Comparison of ENCODE assay signal across 8 mouse cellular contexts in genomic region chr2:170147661-170148153, GRCm38 (mm10). TPM values are rescaled to one million over a fixed set of nuclear protein-coding genes. Genes with fewer than 3 reads are reported as not detected.
DNase-seq lines count a peak whose midpoint lies in the region; ATAC-seq lines count a peak whose summit lies in the region.

Zfp217 (minus strand) TSS chr2:170148103.

- peak; percentile 76 for DNase-seq in CD4-positive, CD25-positive, alpha-beta regulatory T cell, adult 2 months (ENCODE audit: low read depth, low spot score)
- peak; percentile 72 for DNase-seq in ZHBTc4 (ENCODE audit: low read depth, low spot score)
- peak; percentile 96 for DNase-seq in heart, adult 11 months
- DNase-seq in kidney, postnatal 10 days = peak; percentile 56
- DNase-seq in layer of hippocampus, postnatal 14 days (ENCODE audit: low spot score in 2 of 2) = no peak
- DNase-seq in cerebellum, adult 18-20 months = no peak
- no peak for DNase-seq in frontal cortex, postnatal 10 days (ENCODE audit: low spot score in 2 of 2)

- peak; percentile 39 for ATAC-seq in megakaryocyte progenitor cell, adult 5-6 weeks (replicated peaks; ENCODE audit: poor library complexity)

RNA-seq across cellular contexts. Expression of gene Zfp217, which starts in this region (rescaled TPM):
- total RNA-seq in megakaryocyte progenitor cell, adult 5-6 weeks (2015) = 23.6 and 30.2 TPM in 2 replicates
- 30.4 and 31.2 TPM in 2 replicates for total RNA-seq in megakaryocyte progenitor cell, adult 5-6 weeks (2017)
- 1 to 10 TPM; 3.0 to 3.1 TPM for total RNA-seq in layer of hippocampus, postnatal 14 days (2021)

Comparison
In these comparisons a context has a peak if more than half of its experiments do, and no peak if none do; other contexts are left out.
1. RNA of gene Zfp217 (total RNA-seq): 23.6 to 31.2 TPM in megakaryocyte progenitor cell, adult 5-6 weeks; 3.0 to 3.1 TPM in layer of hippocampus, postnatal 14 days; every median in the first group is over 4 times any median in the second.
2. DNase-seq: peak in CD4-positive, CD25-positive, alpha-beta regulatory T cell, adult 2 months (single experiment), ZHBTc4 (single experiment), heart, adult 11 months (single experiment) and kidney, postnatal 10 days (single experiment); none in layer of hippocampus, postnatal 14 days (0 of 2), cerebellum, adult 18-20 months (0 of 2) and frontal cortex, postnatal 10 days (0 of 2).